Mouse (Mus musculus) frontal cortex, adult (tissue): ENCODE data around the gene Calm1.

ENCODE experiments used
- ATAC-seq: cut with Nextera tagmentation; 2 replicates; pipeline ENCODE4 v1.9.2; 2017; ENCODE audit warnings: mild to moderate bottlenecking, moderate library complexity, mixed read lengths; ENCODE audit not compliant: low TSS enrichment

Gene Calm1

DNA sequence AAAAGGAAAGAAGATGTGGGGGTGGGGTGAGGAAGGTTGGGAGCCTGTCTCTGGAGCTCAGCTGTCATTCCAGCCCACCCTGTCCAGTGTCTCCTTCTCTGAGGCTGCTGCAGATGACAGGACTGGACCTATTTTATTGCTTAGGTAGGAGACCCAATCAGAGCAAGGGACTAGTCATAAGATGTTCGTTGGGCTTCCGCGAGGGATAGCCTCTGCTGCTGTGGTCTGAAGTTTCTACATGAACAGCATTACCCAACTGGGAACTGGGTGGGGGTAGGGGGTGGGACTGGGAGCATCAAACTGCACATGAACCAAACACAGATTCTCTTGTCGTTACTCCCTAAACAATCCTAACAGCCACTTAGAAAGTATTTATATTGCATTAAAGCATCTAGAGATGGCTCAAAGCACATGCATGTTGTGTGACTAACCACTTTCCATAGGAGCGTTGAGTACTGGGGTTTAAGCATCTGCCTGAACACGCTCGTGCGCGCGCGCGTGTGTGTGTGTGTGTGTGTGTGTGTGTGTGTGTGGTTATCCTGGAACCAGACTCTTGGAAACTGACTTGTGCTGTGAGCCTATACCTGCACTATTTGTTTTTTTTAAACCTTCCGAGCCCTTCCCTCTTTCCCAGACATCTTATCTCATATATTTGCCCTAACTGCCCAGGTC lies 23.2 kb downstream of the Calm1 start:
- 0 out of 2 replicates have a peak, but pooled peaks have one; percentile 8 for ATAC-seq

DNA sequence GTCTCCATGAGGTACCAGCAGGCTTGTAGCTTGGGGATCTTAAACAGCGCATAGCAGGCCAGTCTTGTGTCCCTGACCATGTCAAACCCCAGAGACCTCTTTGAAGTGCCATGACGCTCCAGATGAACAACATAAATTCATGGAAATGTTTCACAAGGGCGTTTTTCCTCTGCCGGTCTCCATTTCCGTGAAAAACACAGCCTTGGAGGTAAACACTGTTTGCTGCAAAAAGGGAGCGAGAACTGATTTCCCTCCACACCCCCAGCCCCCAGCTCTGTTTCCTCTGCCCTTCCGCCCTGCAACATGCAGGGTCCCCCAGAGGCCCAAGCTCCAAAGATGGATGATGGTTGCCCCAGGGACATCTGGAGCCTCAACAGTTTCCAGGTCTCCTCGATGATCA lies 24.3 kb downstream of the Calm1 start:
- no peak for ATAC-seq

DNA sequence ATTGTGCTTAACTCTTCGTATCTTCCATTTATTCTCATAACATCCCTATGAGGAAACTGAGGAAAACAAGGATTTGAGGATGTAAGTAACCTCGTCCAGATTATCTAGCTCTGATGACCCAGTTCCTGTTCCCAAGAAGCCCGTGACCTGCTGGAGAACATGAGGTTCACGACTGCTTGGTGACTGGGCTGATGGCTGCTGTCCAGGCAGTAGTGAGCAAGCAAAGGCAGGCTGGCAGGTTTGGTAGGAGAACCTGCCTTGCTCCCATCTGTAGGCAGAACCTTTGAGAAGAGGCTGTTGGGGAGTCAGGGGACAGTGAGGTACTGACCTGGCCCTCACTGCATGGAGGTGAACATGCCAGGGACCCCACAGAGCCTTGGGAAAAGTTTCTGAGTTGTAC lies 26.0 kb downstream of the Calm1 start:
- no peak for ATAC-seq

DNA sequence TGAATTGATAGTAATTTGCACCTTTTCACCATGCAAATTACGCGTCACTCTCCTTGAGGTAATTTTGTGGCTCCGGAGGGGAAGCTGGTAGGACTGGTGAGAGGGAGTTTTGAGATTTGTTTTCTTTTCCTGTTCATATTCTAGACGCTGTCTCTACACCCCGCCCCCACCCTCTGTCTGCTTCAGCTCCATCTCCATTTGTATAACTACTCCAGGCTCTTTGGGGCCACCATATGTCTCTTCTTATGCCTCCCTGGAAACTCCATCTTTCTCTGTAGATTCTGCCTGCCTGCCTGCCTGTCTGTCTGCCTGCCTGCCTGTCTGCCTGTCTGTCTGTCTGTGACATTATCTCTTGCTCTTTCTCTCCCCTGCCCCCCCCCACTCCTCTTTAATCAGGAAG lies 26.8 kb downstream of the Calm1 start:
- ATAC-seq = peak; percentile 35

DNA sequence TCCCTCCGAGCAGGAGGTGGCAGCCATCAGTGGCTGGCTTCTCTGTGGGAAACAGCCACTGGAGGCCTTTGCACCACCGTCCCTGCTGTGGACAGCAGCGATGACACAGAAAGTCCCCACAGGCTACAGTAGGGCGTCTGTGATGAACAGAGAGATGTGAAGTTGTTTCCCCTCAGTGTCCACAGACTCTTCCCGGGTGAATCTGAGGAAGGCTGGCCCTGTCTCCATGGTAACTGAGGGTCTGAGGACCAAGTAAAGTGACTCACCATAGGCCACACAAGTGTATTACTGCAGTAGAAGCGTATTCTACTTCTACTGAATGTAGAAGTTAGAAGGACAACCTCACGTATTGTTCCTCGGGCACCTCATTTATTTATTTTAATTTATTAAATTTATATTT lies 27.4 kb downstream of the Calm1 start:
- no peak for ATAC-seq

DNA sequence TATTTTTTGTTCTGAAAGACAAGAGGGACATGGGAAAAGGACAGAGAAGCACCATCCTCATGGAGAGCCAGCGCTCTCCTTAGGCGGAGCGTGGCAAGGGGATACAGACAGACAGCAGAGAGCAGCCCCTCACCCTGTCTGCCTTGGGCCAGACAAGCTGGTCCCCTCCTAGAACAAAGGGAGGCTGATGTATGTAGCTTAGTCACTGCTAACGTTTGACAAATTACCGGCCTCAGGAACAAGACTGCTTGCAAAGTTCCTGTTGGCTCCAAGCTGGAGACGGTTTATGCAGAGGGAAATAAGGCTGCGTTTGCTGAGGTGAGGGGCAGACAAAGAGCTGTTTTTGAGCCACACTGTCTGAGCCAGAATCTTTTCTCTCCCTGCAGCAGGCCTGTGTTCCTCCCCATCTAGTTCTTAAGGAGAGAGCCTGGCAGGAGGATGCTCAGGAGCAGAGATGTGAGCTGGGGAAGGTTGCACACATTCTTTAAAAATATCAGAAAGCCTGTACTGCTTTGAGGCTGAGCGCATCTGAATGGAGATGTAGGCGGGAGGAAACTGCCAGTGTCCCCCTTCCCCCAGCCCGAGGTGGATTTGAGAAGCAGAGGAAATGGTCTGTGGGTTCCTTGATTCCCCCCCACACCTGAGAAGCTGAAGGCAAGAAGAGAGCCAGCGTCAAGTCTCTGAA lies 28.9 kb downstream of the Calm1 start:
- ATAC-seq = peak; percentile 84

DNA sequence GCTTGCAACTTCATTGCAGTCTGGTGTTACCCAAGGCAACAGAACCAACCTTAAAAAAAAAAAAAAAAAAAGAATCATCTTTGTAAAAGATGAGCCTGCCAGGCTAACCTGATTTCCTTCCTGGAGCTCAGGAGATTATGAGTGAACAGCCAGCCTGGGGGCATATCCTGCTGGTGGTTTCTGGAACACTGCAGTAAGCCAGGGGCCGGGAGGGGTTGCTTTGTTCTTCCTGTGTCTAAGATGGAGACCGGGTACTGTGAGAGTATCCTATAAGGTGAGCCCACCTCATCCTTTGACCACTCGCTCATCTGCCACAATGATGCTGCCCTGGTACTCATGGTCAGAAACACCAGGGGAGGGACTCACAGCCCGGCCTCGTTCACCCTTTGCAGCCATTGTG lies 35.0 kb downstream of the Calm1 start:
- ATAC-seq = no peak

DNA sequence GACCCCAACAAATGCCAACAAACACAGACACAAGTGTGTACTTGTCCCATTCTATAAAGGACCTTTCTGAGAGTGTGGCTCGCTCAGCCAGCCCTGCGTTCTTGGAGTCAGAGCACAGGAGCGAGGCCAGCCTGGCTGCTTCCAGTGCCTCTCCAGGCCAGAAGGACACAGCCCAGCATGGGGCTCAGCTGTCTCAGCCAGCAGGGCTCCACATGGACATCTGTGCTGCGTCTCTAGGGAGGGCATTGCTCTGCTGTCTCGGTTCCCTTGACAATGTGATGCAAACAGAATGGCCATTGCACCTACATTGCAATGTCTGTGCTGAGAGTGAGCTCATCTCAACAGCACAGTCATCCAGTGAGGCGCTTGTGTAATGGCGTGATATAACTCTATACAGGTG lies 35.7 kb downstream of the Calm1 start:
- ATAC-seq = no peak

DNA sequence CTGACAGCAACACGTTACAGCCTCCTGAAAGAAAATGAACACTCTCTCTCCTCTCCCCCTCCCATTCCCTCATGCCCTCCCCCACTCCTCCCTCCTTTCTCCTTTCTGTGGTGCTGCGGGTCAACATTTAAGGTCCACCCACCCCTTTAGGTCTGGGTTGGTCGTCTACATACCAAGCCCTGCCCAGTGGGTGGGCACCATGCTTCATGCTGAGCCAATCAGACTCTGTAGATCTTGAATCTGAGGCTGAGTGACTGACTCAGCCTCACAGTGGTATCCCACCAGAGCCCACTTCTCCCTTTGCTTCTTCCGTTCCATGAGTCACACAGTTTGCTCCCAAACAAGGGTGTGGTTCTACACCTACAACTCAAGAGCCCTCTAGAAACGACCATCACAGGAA lies 36.2 kb downstream of the Calm1 start:
- no peak for ATAC-seq

DNA sequence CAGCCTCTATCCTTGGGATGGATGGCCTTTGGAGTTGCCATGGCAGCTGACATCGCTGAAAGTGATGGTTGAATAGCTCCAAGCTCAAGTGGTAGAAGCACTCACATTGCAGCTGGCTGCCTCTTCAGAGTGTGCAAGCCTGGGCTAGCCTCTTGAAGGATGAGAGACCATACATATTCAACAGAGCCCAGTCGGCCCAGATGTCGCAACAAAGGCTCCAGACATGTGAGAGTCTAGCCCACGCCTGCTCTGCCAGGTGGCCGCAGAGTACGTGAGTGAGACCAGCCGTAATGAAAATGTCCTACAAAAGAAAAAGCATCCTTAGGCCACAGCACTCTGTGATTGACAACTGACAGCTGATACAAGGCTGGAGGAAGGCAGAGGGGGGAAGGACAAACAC lies 40.2 kb downstream of the Calm1 start:
- ATAC-seq = peak; percentile 41; the same call in 1 of the 2 replicates

DNA sequence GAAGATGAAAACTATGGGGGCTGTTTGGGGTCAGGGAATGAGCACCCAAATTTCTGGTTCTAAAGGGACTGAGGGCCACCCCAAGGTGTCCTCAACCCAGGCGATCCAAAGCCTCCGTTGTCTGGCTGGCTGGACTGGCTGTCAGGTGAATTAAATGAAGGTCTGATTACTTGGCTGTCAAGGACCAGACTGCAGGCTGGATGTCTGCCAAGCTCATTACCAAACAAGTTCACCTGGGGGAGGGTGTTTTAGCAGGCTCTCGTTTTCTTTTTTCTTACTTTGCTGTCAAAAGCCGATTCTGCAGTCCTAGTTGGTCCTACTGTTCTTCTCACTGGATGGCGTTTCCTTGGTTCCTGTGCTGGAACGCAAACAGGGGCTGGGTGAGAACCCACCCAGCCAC lies 40.6 kb downstream of the Calm1 start:
- ATAC-seq = no peak

DNA sequence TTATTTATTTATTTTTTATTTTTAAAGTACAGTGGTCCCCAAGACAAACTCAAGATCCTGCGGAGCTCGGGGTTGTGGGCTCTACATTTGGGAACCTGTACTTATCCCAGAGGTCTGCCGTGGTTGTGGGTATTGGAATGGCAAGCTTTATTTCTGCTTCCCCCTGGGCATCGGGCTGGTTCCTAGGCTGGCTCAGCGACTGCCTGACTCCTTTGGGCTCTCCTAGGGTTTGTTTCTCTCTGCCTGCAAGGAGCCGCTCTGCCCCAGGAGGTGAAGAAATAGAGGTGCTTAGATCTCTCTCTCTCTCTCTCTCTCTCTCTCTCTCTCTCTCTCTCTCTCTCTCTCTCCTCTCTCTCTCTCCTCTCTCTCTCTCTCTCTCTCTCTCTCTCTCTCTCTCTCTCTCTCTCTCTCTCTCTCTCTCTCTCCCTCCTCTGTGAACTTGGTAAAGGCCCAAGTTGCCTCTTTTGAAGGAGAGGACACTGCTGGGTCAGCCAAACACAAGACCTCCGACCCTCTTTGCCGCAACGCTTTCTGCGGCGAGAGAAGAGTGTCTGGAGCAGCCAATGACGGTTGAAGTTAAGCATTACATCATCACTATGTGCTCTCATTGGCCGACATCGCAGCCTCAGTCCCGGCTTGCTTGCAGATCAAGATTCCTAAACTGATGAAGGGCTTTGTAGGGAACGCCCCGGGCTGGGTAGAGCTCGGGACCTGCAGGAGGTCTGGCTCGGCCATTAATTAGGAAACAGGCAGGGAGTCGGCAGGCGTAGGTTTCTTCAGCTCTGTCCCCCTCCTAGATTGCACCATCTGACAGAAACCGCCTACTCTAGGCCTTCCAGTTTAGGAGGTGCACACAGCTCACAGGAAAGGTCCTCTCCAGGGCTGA lies 42.9 kb downstream of the Calm1 start:
- ATAC-seq = peak; percentile 92

DNA sequence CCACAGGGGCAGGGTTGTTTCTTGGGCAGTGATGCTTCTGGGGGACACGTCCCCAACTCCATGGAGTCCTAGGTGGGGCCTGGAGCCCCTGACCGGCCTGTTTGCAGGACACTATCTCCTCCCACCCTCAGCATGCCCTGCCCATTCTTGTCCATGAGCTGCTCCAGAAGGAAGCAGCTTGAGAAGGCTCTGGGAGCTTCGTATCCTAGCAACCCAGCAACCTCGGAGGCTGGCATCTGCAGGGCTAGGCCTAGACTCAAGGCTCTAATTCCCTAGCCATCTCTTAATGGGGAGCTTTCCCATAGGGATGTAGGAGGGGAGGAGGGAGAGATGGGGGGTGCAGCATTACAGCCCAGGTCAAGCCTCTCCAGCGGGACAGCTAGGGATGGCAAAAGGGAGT lies 45.3 kb downstream of the Calm1 start:
- ATAC-seq = peak; percentile 86

DNA sequence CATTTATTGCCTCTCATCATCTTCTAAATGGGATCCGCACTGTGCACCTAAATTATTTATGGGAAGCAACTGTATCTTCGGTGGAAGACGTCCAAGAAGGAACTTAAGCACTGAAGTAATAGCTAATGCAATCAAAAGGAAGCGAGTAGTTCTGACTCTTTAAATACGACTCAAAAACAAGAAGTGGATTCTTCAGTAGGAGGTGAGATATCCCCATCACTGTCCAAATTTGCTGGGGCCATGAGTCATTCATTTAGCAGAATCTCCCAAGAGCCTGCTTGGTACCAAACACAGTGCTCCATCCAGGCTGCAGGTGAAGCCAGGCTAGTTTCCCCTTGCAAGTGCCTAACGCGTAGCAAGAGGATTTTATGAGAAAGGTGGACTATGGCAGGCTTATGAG lies 49.9 kb downstream of the Calm1 start:
- peak; percentile 42 for ATAC-seq

DNA sequence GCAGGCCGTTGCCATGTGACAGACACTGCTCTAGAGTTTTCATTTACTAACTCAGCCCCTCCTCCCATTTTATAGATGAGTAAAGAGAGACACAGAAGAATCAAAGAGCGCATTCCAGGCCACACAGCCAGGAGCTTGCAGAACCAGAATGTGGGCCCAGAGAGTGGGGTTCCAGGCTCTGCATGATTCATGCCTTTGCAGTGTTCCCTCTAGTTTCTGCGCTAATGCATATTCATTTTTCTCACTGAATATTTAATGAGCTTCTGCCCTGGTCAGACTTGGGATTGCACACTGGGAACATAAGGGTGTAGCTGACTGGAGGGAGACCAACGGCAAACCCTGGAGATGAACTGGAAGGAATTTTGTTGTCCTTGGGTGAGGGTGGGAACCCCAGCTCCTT lies 55.2 kb downstream of the Calm1 start:
- peak; percentile 89 for ATAC-seq

DNA sequence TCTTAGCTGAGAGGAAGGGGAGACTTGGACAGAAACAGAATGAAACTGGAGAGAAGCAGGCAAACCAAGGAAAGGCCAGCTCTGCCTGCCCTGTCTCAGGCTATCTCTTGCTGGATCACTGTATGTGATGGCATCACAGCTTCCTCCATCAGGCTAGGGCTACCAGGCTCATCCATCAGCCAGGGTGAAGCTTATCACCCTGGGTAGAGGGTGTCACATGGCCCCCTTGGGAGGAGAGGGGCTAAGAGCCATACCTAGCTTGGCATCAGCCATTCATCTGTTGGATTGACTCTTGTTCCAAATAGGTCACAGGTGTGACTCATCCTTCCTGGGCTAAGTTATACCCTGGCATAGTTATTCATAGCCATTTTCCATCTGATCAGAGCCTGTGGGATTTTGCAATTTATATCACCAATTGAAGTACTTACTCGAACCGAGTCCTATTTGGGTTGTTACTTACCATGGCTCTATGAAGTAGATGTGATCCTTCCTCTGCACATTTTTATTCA lies 56.3 kb downstream of the Calm1 start:
- ATAC-seq = no peak; the same call in 1 of the 2 replicates

DNA sequence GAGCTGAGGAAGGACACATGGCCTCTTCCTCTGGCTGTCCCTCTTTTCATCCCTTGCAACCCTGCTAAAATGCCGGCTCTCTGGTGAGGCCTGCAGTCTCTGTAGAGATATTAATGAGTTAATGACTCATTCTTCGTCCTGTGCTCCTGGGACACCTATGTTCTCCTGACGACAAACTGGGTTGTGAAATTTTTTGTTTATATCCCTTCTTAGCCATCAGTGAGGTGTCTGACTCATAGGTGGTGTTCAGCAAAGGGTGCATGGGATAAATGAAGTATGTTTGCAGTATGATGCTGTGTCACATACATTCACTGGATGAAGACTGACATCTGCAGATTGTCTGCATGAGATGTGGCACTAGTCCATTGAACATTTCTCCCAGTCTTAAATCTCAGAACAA lies 58.5 kb downstream of the Calm1 start:
- ATAC-seq = no peak
